Mouse (Mus musculus) spleen, adult 18-20 months (tissue): ENCODE measurements around the gene Gm11213.

ENCODE experiments used
- DNase-seq, 2 experiments: peaks; one replicate each; pipeline ENCODE4 v3.0.0; 2022; ENCODE audit warnings: mixed read lengths in 2 of 2

The Gm11213 gene

DNA sequence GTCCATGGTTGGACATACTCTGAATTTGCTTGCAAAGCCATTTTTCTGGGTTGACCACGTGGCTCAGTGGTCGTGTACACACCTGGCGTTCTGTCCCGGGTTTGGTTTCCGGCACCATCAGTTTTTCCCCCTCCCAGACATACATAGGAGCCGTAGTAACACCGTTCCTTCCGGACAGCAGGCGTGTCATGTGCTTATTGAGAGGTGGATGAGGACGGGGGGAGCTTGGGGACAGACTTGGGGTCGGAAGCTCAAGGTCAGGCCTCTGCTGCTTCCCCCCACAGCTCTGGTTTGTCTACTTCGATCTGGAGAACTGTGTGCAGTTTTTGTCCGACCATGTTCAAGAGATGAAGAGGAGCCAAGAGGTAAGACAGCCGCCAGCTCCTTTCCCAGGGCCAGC is 25.4 kb downstream of the Gm11213 start:
- DNase-seq = no peak

- no peak for DNase-seq
Measured at GRCm38 (mm10) chr4:63572621-63573020, 32.4 kb downstream of the Gm11213 start.

GRCm38 (mm10) chr4:63570208-63570781 is 34.8 kb downstream of the Gm11213 start:
- no peak for DNase-seq

DNA sequence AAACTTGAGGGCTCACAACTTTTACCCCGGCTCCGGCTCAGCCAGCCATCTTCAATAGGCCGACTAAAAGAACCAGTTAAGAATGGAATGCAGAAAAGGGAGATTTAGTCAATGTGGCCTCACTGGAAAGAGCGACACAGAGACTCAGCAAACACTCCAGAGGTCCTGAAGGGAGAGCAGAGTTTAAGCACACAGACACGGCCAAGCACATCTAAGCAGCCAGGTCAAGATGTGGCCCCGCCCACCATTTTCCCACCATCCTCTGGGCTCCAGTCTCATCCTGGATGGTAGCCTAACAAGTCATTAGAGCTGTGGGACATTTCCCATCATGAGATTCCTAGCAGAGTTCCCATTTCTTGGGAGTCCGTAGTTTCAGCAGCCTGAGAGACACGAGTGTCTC is 35.7 kb downstream of the Gm11213 start:
- no peak for DNase-seq

DNA sequence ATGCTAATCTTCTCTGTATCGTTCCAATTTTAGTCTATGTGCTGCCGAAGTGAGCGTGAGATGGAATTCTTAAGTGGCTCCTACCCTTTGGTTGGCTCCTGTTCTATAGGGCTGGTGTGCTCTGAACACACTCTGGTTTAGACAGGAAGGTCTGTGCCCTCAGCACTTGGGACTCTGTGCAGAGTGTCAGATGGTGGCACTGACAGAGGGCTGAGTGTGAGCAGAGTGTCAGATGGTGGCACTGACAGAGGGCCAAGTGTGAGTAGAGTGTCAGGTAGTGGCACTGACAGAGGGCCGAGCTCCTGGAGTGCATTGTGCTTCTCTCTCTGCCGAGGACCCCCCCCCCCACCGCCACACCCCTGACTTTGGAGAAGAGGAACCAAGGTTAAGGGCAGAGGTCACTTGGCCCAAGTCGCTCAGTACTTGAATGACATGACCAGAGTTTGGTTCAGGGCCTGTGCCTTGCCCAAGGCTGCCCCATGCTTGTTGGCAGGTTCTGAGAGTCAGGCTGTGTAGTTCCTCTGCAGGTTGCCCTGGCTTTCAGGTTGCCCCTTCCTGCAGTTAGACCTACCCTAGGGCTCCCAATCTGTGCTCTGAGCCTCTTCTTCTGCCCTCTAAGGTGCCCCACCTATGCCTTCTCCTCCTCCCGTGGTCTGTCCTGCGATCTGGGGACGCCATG is 37.2 kb downstream of the Gm11213 start:
- no peak for DNase-seq

DNA sequence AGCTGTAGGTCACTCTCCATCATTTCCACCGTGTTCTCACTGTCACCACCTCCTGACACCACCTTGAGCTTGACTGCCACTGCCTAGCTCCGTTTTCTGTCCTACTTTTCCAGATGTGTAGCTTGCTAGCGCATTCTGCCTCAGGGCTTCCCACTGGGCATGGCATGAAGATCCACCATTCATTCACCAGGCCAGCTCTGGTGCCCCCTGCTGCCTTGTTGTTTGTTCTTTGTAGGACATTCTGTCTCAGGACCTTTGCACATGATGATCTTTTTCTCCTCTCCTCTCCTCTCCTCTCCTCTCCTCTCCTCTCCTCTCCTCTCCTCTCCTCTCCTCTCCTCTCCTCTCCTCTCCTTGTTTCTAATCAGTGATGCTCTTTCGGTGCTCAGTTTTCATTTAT is 42.3 kb downstream of the Gm11213 start:
- DNase-seq = no peak

- DNase-seq = peak; percentile 51 to 53
Measured at GRCm38 (mm10) chr4:63561861-63562675, 43.0 kb downstream of the Gm11213 start.

GRCm38 (mm10) chr4:63560079-63560478 is 45.0 kb downstream of the Gm11213 start:
- DNase-seq = peak in 1 of 2 experiments; percentile 28

- no peak for DNase-seq
Measured at GRCm38 (mm10) chr4:63559127-63559697, 45.8 kb downstream of the Gm11213 start.

DNA sequence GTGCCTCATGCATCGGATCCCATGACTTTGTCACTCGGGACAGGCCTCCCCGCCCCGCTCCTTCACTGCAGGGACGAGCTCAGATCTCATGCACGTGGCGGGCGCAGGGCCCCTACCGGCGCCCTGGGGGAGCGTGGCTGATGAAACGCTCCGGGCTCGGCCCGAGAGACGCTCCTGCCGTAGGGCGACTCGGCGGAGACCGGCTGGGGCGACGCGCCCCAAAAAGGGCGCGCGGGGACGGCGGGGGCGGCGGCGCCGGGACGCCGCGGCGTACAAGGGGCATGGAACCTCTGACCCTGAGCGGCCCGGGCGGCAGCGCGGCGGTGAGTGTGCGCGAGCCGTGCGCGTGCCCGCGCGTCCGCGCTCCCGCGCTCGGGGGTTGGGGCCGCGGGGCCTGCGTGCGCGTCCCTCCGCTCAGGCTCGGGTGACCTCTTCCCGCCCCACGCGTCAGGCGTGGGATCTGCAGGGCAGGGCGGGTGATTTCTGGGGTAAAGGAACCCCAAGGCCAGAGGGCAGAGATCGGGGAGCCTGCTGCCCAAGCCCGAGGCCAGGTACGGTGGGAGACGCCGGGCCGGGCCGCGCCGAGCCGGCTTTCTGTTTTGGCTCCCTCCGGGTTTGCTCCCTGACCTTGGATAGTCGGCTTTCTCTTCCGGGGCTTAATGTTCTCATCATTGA is 46.5 kb downstream of the Gm11213 start, which contains the start of gene Tmem268:
Gene Tmem268 (plus strand): TSS at position 375 of the 675 bp plus-strand sequence.
- peak; percentile 73 to 85 for DNase-seq

DNA sequence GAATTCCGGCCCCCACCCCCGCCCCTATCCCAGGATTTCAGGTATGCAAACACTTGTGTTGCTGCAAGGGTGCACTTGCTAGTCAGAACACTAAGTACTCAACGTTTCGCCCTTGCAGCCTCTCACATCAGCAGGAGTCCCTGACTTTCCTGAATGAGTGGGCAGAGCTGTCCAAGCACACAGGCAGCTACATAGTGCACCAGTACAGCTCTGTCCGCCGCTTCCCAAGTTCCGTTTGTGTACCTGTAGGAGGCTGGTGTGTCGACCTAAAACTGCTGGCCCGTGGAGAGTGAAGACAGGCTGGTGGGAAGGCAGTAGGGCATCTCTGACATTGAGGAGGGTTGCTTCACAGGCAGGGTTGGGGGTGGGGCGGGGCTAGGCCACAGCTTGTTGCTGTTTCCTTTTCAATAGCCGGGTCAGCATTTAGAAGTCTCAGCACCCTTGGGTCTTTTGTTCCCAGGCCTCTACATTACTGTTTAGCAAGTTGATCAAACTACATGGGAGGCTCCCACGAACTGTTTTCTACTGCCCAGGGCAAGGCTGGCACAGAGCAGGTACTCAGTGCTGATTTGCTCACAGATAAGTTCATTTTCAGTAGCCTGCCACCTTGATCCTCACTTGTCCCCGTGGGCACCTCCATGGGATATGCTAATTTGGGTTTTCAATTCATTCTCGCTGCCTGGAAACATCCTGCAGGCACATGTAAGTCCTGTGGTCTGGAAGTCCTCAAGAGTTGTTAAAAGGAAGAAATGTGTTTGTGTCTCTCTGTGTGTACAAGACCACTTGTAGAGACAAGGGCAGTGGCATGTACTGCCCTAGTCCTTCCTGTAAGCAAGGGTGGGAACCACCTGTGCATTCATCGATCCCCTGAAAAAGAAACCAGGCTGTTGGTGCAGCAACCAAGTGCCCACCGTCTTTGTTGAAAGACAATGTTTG is 47.7 kb downstream of the Gm11213 start:
- peak in 1 of 2 experiments; percentile 22 for DNase-seq

- no peak for DNase-seq
Measured at GRCm38 (mm10) chr4:63556665-63557064, 48.4 kb downstream of the Gm11213 start.

DNA sequence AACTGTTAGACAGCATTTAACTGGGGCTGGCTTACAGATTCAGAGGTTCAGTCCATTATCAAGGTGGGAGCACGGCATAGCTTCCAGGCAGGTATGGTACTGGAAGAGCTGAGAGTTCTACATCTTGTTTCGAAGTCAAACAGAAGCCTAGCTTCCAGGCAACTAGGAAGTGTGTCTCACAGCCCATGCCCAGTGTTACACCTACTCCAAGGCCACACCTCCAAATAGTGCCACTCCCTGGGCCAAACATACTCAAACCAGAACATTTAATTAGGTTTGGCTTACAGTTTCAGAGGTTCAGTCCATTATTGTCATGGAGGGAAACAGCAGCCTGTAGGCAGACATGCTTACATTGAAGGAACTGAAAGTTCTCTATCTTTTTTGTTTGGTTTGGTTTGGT is 50.0 kb downstream of the Gm11213 start:
- no peak for DNase-seq

- DNase-seq = no peak
Measured at GRCm38 (mm10) chr4:63554616-63555015, 50.4 kb downstream of the Gm11213 start.

DNA sequence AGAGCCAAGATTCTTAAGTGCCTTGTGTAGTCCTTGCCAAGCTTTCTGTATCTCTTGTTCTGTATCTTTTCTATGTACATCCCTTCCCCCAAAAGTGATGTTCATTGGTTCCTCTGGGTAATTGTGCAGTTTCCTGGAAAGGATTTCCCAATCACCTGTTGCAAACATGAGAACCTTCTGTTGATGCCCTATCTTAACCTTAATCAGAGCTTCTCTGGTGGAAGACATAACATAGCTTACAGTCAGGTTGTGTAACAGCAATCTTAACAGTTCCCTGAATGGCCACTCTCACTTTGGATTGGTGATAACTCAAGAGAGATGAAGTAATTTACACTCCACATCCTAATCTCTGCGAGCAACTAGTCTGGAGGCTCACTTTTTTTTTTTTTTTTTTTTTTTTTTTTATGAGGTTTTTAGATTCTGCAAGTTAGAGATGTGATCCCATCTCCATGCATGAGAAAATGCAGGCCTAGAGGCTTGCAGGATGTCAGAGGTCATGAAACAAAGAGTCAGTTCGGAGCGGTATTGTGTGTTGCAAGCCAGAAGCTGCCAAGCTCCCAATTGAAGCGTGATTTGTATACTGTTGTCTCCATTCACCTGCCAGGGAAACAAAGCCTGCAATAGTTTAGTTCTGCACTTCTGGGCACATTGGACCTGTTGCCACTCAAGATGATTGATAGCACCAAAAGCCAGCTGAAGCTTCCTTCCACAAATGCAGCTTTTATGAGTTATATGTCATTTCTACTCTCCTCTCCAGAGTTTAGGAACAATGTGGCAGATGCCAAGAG is 51.1 kb downstream of the Gm11213 start:
- no peak for DNase-seq

DNA sequence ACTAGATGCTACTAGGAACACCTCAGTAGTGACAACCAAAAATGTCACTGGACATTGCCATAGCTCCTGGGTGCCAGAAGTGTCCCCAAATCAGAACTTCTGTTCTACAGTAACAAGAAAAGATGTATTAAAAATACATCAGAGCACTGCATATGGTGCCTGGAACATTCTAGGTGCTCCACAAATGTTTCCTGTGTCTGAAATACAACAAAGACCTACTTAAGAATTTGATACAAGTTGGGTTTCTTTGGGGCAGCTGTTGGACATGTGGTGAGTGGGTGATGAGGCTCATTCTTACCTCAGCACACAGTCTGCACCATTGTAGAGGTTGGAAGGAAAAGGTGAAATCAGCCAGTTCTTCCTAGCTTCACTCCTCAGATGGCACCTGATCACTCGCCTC is 52.2 kb downstream of the Gm11213 start:
- DNase-seq = no peak

DNA sequence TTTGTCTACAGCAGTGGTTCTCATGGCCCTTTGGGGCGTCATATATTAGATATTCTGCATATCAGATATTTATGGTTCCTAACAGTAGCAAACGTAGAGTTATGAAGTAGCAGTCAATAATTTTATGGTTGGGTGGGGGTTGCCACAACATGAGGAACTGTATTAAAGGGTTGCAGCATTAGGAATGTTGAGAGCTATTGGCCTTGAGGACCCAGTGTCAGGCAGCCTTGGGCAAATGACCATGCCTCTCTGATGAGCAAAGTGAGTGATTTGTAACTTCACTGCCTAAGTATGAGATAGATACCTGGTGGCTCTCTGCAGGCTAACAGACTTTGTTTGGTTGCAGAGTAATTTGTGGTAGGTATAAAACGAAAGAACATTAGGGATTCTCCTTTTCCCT is 54.2 kb downstream of the Gm11213 start:
- no peak for DNase-seq

DNA sequence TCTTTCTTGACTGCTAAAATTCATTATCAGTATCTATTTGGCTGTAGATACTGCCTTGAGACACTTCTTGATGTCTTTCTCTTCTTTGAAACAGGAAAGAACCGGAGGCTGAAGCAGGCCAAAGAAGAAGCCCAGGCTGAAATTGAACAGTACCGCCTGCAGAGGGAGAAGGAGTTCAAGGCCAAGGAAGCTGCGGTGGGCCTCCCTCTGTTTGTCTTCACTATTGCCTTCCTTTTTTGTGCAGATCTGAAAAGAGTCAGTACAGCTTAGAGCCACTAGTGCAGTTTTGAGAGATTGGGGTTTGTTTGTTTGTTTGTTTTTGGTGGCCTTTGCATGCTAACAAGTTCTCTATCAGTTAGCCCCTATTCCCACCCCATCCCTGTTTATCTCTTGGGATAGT is 56.6 kb downstream of the Gm11213 start:
- DNase-seq = no peak

DNA sequence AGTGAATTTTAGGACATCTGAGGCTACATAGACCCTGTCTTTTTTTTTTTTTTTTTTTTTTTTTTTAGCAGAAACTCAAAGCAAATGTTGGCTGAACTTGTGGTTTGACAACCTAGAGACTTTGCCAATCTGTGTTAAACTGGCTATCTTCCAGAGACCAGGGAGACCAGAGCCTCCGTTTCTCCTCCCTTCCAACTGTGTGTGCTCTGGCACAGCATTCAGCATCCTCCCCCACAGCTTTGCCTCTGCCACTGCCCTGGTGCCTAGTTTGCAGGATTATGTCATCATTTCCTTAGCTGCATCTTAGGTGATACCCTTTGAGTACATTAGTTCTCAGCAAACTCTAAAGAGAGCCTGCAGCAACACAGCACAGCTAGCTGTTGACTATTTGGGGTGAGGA is 57.3 kb downstream of the Gm11213 start:
- DNase-seq = no peak
